Mouse (Mus musculus): Measurements from ENCODE around the gene Eif4e3. TPM values are rescaled to one million over a fixed set of nuclear protein-coding genes. Genes with fewer than 3 reads are reported as not detected.

Eif4e3 gene
- 45.0 TPM for polyA plus RNA-seq (2014; fragmentation: Illumina TruSeq; extraction: RNeasy Lipid Tissue Mini Kit (QIAGEN cat#74804); ENCODE audit: low read depth, low replicate concordance)

GRCm38 (mm10) chr6:99666318-99667171, at the start of gene Eif4e3, which contains the start of gene Gm20696:
Gene Eif4e3 (minus strand): TSS chr6:99666771.
Gene Gm20696 (minus strand): TSS chr6:99666797.

GRCm38 (mm10) chr6:99692206-99692915, 25.8 kb upstream of the Eif4e3 start, which contains the start of gene Gpr27:
Gene Gpr27 (plus strand): TSS chr6:99692679.

Other genes with a start within 250 kb of the Eif4e3 start
- 17.1 TPM for gene Foxp1, start 144.1 kb downstream of the Eif4e3 start, polyA plus RNA-seq (2014; fragmentation: Illumina TruSeq; extraction: RNeasy Lipid Tissue Mini Kit (QIAGEN cat#74804); ENCODE audit: low read depth, low replicate concordance)
- not detected for gene Gm20696, start within 50 bp of the Eif4e3 start, polyA plus RNA-seq (2014; fragmentation: Illumina TruSeq; extraction: RNeasy Lipid Tissue Mini Kit (QIAGEN cat#74804); ENCODE audit: low read depth, low replicate concordance)
- gene Gpr27, start 25.9 kb upstream of the Eif4e3 start, polyA plus RNA-seq (2014; fragmentation: Illumina TruSeq; extraction: RNeasy Lipid Tissue Mini Kit (QIAGEN cat#74804); ENCODE audit: low read depth, low replicate concordance): 5.5 TPM
- not detected for gene Prok2, start 59.6 kb upstream of the Eif4e3 start, polyA plus RNA-seq (2014; fragmentation: Illumina TruSeq; extraction: RNeasy Lipid Tissue Mini Kit (QIAGEN cat#74804); ENCODE audit: low read depth, low replicate concordance)

All from adrenal gland, adult 10 weeks (tissue).